Mouse (Mus musculus): ENCODE results near the gene Inppl1. TPM values are rescaled to one million over a fixed set of nuclear protein-coding genes. Genes with fewer than 3 reads are reported as not detected.

Inppl1 gene
- polyA plus RNA-seq, 1 experiment, result 241 TPM

DNA sequence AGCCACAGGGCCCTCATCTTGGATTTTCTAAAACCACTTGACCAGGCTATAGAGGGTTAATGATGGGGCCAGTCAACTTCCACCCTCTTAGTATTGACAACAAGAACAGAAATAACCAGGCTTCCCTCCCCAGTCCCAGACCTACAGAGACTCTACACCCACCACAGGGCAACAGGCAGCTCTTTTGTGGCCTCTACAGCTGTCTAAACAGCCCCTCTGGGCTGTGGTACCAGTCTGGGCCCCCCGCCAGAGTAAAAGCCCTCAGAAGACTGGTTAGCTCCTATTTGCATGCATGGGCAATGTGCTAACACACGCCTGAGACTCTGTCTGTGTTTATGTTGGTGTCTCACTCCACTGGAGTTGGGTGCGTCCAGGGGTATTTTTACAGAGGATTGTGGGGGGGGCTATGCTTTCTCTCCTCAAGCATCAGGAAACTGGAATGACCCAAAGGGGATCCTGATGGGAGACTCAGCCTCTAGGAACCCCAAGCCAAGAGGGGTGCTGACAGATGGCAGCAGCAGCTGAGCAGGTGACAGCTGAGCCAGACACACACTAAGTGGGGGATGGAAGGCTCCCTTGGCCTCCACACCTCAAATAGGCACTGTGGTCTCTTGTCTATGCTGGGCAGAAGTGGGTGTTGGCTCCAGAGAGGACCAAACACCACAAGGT lies 4.0 kb downstream of the Inppl1 start:
- peaks cover 43% of the 10 kb centered on the region for H3K36me3 ChIP-seq (ENCODE audit: control insufficient read depth, insufficient read depth)
- TF ChIP-seq TCF3 (IDR thresholded peaks at IDR 0.05; ENCODE audit: insufficient read length, low read depth) (peak; percentile 99), POLR2AphosphoS2 (IDR thresholded peaks at IDR 0.05; ENCODE audit: insufficient read length, low read depth) (peak; percentile 81), MAX (IDR thresholded peaks at IDR 0.05; ENCODE audit: low read depth) (no peak), USF1 (IDR thresholded peaks at IDR 0.05; ENCODE audit: low read depth) (no peak), TCF12 (IDR thresholded peaks at IDR 0.05; ENCODE audit: insufficient read depth, poor library complexity, severe bottlenecking) (peak; percentile 99), SRF (IDR thresholded peaks at IDR 0.05; ENCODE audit: control insufficient read depth, insufficient read length, low read depth) (no peak), MYOD1 (IDR thresholded peaks at IDR 0.05; ENCODE audit: control insufficient read depth in 1 of 3, insufficient read length in 2 of 3, low read depth in 2 of 3) (peak; percentile 99), MYOG (IDR thresholded peaks at IDR 0.05; ENCODE audit: control insufficient read depth in 1 of 3, insufficient read depth in 1 of 3, insufficient read length in 2 of 3, low read depth in 2 of 3) (peak; percentile 99 to 100 (median 99)), POLR2A (IDR thresholded peaks at IDR 0.05; ENCODE audit: insufficient read length, low read depth) (peak; percentile 39)
- H3K4me2 ChIP-seq (ENCODE audit: low read depth), result peak overlapping the region; percentile 80
- peaks cover 32% of the 10 kb centered on the region for H3K79me2 ChIP-seq (ENCODE audit: control insufficient read depth, insufficient read depth)
- no peak overlapping the region for H3ac ChIP-seq (ENCODE audit: control insufficient read depth, insufficient read length)
- H3K27me3 ChIP-seq (ENCODE audit: control insufficient read depth, insufficient read depth, insufficient read length), result no peaks in the 10 kb centered on the region
- peak overlapping the region; percentile 91 for H3K4me3 ChIP-seq

DNA sequence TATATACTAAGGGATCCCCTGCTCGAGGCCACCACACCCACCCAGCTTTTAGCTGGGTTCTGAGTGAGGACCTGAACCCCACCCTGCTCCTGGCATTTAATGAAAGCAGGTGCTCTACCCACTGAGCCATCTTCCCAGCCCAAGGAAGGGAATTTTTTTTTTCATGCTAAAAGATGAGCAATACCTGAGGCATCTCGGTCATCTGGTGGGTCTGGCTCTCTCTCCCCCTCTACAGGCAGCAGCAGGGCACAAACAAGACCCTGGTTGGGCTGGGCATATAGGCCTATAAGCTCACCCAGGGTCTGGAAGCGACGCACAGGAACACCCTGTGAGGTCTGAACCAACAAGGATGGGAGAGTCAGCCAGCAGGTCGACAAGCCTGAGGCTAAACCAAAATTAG lies 4.7 kb downstream of the Inppl1 start:
- Histone ChIP-seq H3K4me3 (peak overlapping the region; percentile 91), H3ac (ENCODE audit: control insufficient read depth, insufficient read length) (no peak overlapping the region), H3K79me2 (ENCODE audit: control insufficient read depth, insufficient read depth) (peaks cover 32% of the 10 kb centered on the region), H3K36me3 (ENCODE audit: control insufficient read depth, insufficient read depth) (peaks cover 46% of the 10 kb centered on the region), H3K4me2 (ENCODE audit: low read depth) (peak overlapping the region; percentile 65), H3K27me3 (ENCODE audit: control insufficient read depth, insufficient read depth, insufficient read length) (no peaks in the 10 kb centered on the region)
- TF ChIP-seq MYOD1 (IDR thresholded peaks at IDR 0.05; ENCODE audit: control insufficient read depth in 1 of 3, insufficient read length in 2 of 3, low read depth in 2 of 3), result peak in 1 of 3 experiments; percentile 7
- TF ChIP-seq TCF3 (IDR thresholded peaks at IDR 0.05; ENCODE audit: insufficient read length, low read depth), result no peak
- TF ChIP-seq TCF12 (IDR thresholded peaks at IDR 0.05; ENCODE audit: insufficient read depth, poor library complexity, severe bottlenecking), result no peak

- Histone ChIP-seq H3K4me3 (no peak overlapping the region), H3K79me2 (ENCODE audit: control insufficient read depth, insufficient read depth) (peaks cover 32% of the 10 kb centered on the region), H3K4me2 (ENCODE audit: low read depth) (no peak overlapping the region), H3K36me3 (ENCODE audit: control insufficient read depth, insufficient read depth) (peaks cover 56% of the 10 kb centered on the region), H3ac (ENCODE audit: control insufficient read depth, insufficient read length) (no peak overlapping the region), H3K27me3 (ENCODE audit: control insufficient read depth, insufficient read depth, insufficient read length) (no peaks in the 10 kb centered on the region)
- no peak for TF ChIP-seq TCF12 (IDR thresholded peaks at IDR 0.05; ENCODE audit: insufficient read depth, poor library complexity, severe bottlenecking)
- TF ChIP-seq POLR2AphosphoS2 (IDR thresholded peaks at IDR 0.05; ENCODE audit: insufficient read length, low read depth), result peak; percentile 32
Observed at GRCm38 (mm10) chr7:101832372-101832771, 5.7 kb downstream of the Inppl1 start.

- Histone ChIP-seq H3ac (ENCODE audit: control insufficient read depth, insufficient read length) (no peak overlapping the region), H3K79me2 (ENCODE audit: control insufficient read depth, insufficient read depth) (peaks cover 26% of the 10 kb centered on the region), H3K4me3 (no peak overlapping the region), H3K36me3 (ENCODE audit: control insufficient read depth, insufficient read depth) (peaks cover 62% of the 10 kb centered on the region), H3K27me3 (ENCODE audit: control insufficient read depth, insufficient read depth, insufficient read length) (no peaks in the 10 kb centered on the region), H3K4me2 (ENCODE audit: low read depth) (no peak overlapping the region)
- no peak for TF ChIP-seq TCF3 (IDR thresholded peaks at IDR 0.05; ENCODE audit: insufficient read length, low read depth)
- peak; percentile 6 for TF ChIP-seq POLR2AphosphoS2 (IDR thresholded peaks at IDR 0.05; ENCODE audit: insufficient read length, low read depth)
Observed at GRCm38 (mm10) chr7:101831437-101831836, 6.6 kb downstream of the Inppl1 start.

GRCm38 (mm10) chr7:101830373-101830772 lies 7.7 kb downstream of the Inppl1 start:
- peaks cover 16% of the 10 kb centered on the region for H3K79me2 ChIP-seq (ENCODE audit: control insufficient read depth, insufficient read depth)
- H3K36me3 ChIP-seq (ENCODE audit: control insufficient read depth, insufficient read depth), result peaks cover 69% of the 10 kb centered on the region
- H3K4me3 ChIP-seq, result no peak overlapping the region
- no peak overlapping the region for H3ac ChIP-seq (ENCODE audit: control insufficient read depth, insufficient read length)
- no peaks in the 10 kb centered on the region for H3K27me3 ChIP-seq (ENCODE audit: control insufficient read depth, insufficient read depth, insufficient read length)
- TF ChIP-seq POLR2A (IDR thresholded peaks at IDR 0.05; ENCODE audit: insufficient read length, low read depth), result no peak
- TF ChIP-seq REST (IDR thresholded peaks at IDR 0.05; ENCODE audit: insufficient read depth, insufficient read length), result no peak
- no peak for TF ChIP-seq TCF12 (IDR thresholded peaks at IDR 0.05; ENCODE audit: insufficient read depth, poor library complexity, severe bottlenecking)
- TF ChIP-seq MYOG (IDR thresholded peaks at IDR 0.05; ENCODE audit: control insufficient read depth in 1 of 3, insufficient read depth in 1 of 3, insufficient read length in 2 of 3, low read depth in 2 of 3), result no peak
- no peak for TF ChIP-seq E2F4 (IDR thresholded peaks at IDR 0.05; ENCODE audit: insufficient read depth)
- no peak for TF ChIP-seq POLR2AphosphoS2 (IDR thresholded peaks at IDR 0.05; ENCODE audit: insufficient read length, low read depth)
- no peak for TF ChIP-seq USF1 (IDR thresholded peaks at IDR 0.05; ENCODE audit: low read depth)
- TF ChIP-seq MYOD1 (IDR thresholded peaks at IDR 0.05; ENCODE audit: control insufficient read depth in 1 of 3, insufficient read length in 2 of 3, low read depth in 2 of 3), result no peak
- TF ChIP-seq MAX (IDR thresholded peaks at IDR 0.05; ENCODE audit: low read depth), result no peak
- no peak for TF ChIP-seq SRF (IDR thresholded peaks at IDR 0.05; ENCODE audit: control insufficient read depth, insufficient read length, low read depth)
- TF ChIP-seq CEBPB (IDR thresholded peaks at IDR 0.05; ENCODE audit: insufficient read depth, poor library complexity, severe bottlenecking), result no peak
- no peak for TF ChIP-seq TCF3 (IDR thresholded peaks at IDR 0.05; ENCODE audit: insufficient read length, low read depth)
- no peak overlapping the region for H3K4me2 ChIP-seq (ENCODE audit: low read depth)

Data from myocyte (in vitro differentiated cells).